Mouse (Mus musculus): Measurements from ENCODE around the gene Hmgcr. TPM values are rescaled to one million over a fixed set of nuclear protein-coding genes. Genes with fewer than 3 reads are reported as not detected.

Gene Hmgcr
- polyA plus RNA-seq (2012; rRNA removed), result 24.3 and 27.0 TPM in 2 replicates

DNA sequence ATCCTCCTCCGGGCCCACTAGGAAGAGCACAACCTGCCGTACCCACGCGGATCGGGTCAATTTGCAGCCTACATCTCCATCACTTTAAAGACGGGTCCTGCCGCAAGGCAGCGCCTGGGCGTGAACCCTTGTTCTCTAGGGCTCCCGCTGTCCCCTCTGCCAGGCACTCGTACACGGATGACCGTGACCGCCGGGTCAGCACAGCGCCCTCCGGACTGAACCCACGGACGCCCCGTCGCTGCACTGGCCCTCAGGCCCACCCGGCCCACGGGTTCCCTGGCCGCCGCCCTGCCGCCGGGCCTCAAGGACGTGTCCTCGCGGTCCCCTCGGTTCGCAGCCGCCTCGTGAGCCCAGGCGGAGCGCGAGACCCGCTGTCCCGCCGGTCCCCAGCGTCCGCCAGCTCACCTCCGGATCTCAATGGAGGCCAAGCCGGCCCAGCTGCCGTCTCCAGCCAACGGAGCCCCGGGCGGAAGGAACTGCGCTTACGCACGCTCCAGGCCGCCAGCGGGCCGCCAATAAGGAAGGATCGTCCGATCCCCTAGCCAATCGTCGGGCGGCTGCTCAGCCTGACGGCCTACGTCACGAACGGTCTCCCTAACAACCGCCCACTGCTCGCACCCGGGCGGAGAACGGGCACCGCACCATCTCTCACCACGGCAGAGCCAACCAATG is at the start of gene Hmgcr:
Gene Hmgcr, minus strand, starts transcription at position 531 of the 672 bp plus-strand sequence.

Other genes starting within 250 kb of the Hmgcr start
- gene Ankdd1b, start 199.7 kb downstream of the Hmgcr start, polyA plus RNA-seq (2012; rRNA removed), result 0.20 and 0.23 TPM in 2 replicates
- not detected in 2 replicates for gene Gm17622, start 180.2 kb downstream of the Hmgcr start, polyA plus RNA-seq (2012; rRNA removed)
- 0.80 and 0.86 TPM in 2 replicates for gene Polk, start 128.4 kb downstream of the Hmgcr start, polyA plus RNA-seq (2012; rRNA removed)
- 17.1 and 26.7 TPM in 2 replicates for gene Col4a3bp, start 128.3 kb downstream of the Hmgcr start, polyA plus RNA-seq (2012; rRNA removed)
- gene Ankrd31, start 77.3 kb upstream of the Hmgcr start, polyA plus RNA-seq (2012; rRNA removed), result not detected in 2 replicates

All from ovary, adult 2 months (tissue).